In genomic region chr11:6599011-6599681, GRCm38 (mm10) we compare ENCODE assay signal across 7 mouse cellular contexts. TPM values are rescaled to one million over a fixed set of nuclear protein-coding genes. Genes with fewer than 3 reads are reported as not detected.
DNase-seq lines count a peak whose midpoint lies in the region; ATAC-seq lines count a peak whose summit lies in the region.

No protein-coding gene starts in this region.

- H3K27me3 ChIP-seq in embryonic facial prominence, embryonic 10.5 days (replicated peaks; ENCODE audit: low read depth, poor library complexity, severe bottlenecking) = peaks cover 23% of the 10 kb centered on the region
- no peaks in the 10 kb centered on the region for H3K27me3 ChIP-seq in hindbrain, embryonic 16.5 days (replicated peaks; ENCODE audit: control insufficient read depth, insufficient read depth, low read length)
- H3K27me3 ChIP-seq in neural tube, embryonic 12.5 days (replicated peaks) = 0 out of 2 replicates have a peak, but pooled peaks cover 3% of the 10 kb centered on the region

- H3K4me3 ChIP-seq in embryonic facial prominence, embryonic 10.5 days = peak overlapping the region; percentile 39
- peak overlapping the region; percentile 10; the same call in 1 of the 2 replicates for H3K4me3 ChIP-seq in hindbrain, embryonic 16.5 days (ENCODE audit: low read length)
- peak overlapping the region; percentile 14 for H3K4me3 ChIP-seq in neural tube, embryonic 12.5 days

- peak overlapping the region; percentile 61 for H3K27ac ChIP-seq in embryonic facial prominence, embryonic 10.5 days (replicated peaks)
- peak overlapping the region; percentile 67 for H3K27ac ChIP-seq in hindbrain, embryonic 16.5 days (ENCODE audit: low read depth, low read length)
- H3K27ac ChIP-seq in neural tube, embryonic 12.5 days = peak overlapping the region; percentile 74

- no peaks in the 10 kb centered on the region for H3K9me3 ChIP-seq in embryonic facial prominence, embryonic 10.5 days
- no peaks in the 10 kb centered on the region for H3K9me3 ChIP-seq in hindbrain, embryonic 16.5 days (ENCODE audit: control insufficient read depth, low read length)
- no peaks in the 10 kb centered on the region for H3K9me3 ChIP-seq in neural tube, embryonic 12.5 days

- H3K36me3 ChIP-seq in embryonic facial prominence, embryonic 10.5 days (replicated peaks) = peaks cover 55% of the 10 kb centered on the region
- H3K36me3 ChIP-seq in hindbrain, embryonic 16.5 days (ENCODE audit: control insufficient read depth, insufficient read depth, low read length) = peaks cover 28% of the 10 kb centered on the region
- H3K36me3 ChIP-seq in neural tube, embryonic 12.5 days = peaks cover 68% of the 10 kb centered on the region

- whole genome bisulfite sequencing in embryonic facial prominence, embryonic 10.5 days = 17% methylated on average over 27 of the region's 27 CpGs
- WGBS in hindbrain, embryonic 16.5 days = 11% methylated on average over 27 of the region's 27 CpGs
- WGBS in neural tube, embryonic 12.5 days = 17% methylated on average over 26 of the region's 27 CpGs

- H3K9ac ChIP-seq in hindbrain, embryonic 16.5 days (ENCODE audit: low read depth, low read length) = peak overlapping the region; percentile 57
- H3K9ac ChIP-seq in neural tube, embryonic 12.5 days = peak overlapping the region; percentile 51

- peaks cover 62% of the 10 kb centered on the region for H3K4me1 ChIP-seq in embryonic facial prominence, embryonic 10.5 days
- peaks cover 45% of the 10 kb centered on the region for H3K4me1 ChIP-seq in hindbrain, embryonic 16.5 days (ENCODE audit: control insufficient read depth, insufficient read depth, low read depth, low read length)
- H3K4me1 ChIP-seq in neural tube, embryonic 12.5 days = peaks cover 50% of the 10 kb centered on the region

- DNase-seq in left cerebral cortex, adult 8-10 months (ENCODE audit: low spot score in 2 of 2) = peak; percentile 27 to 38
- no peak for DNase-seq in left cerebral cortex, postnatal 25 days (ENCODE audit: low spot score in 2 of 2)
- peak; percentile 58 for DNase-seq in embryonic facial prominence, embryonic 10.5 days (ENCODE audit: low spot score)
- no peak for DNase-seq in yolk sac, embryonic 10.5 days (ENCODE audit: low spot score)
- no peak for DNase-seq in urinary bladder, postnatal 10 days (ENCODE audit: low spot score)

- peak; percentile 11 for ATAC-seq in hindbrain, embryonic 16.5 days
- peak; percentile 56 for ATAC-seq in neural tube, embryonic 12.5 days (ENCODE audit: low FRiP score, low read depth)

- intact Hi-C loops in left cerebral cortex, postnatal 25 days (cut with DNase I) = no loop called here

- peak overlapping the region; percentile 47 for H3K4me2 ChIP-seq in hindbrain, embryonic 16.5 days (ENCODE audit: low read length)
- peak overlapping the region; percentile 54 for H3K4me2 ChIP-seq in neural tube, embryonic 12.5 days (replicated peaks)

RNA-seq across cellular contexts. Expression of gene Nacad, which starts 6.7 kb away (rescaled TPM):
- 10 to 100 TPM; 49.8 to 53.4 (median 50.2) TPM for total RNA-seq in left cerebral cortex, adult 8-10 months (2022)
- 10 to 100 TPM; 42.4 to 46.6 TPM for total RNA-seq in left cerebral cortex, postnatal 25 days (2021)
- polyA plus RNA-seq in embryonic facial prominence, embryonic 10.5 days (2016; fragmentation: Nextera tagmentation; extraction: Ambion mirVana) = 9.8 and 10.5 TPM in 2 replicates
- 72.1 and 81.0 TPM in 2 replicates for polyA plus RNA-seq in hindbrain, embryonic 16.5 days (2015; fragmentation: Nextera tagmentation; extraction: Ambion mirVana)
- 102 and 111 TPM in 2 replicates for polyA plus RNA-seq in neural tube, embryonic 12.5 days (2016; fragmentation: Nextera tagmentation; extraction: Ambion mirVana)

RNA-seq across cellular contexts. Expression of gene Tbrg4, which starts 26.7 kb away (rescaled TPM):
- total RNA-seq in left cerebral cortex, adult 8-10 months (2022) = 10 to 100 TPM; 42.8 to 55.7 (median 46.8) TPM
- 10 to 100 TPM; 47.0 to 49.6 TPM for total RNA-seq in left cerebral cortex, postnatal 25 days (2021)
- polyA plus RNA-seq in embryonic facial prominence, embryonic 10.5 days (2016; fragmentation: Nextera tagmentation; extraction: Ambion mirVana) = 66.9 and 74.2 TPM in 2 replicates
- polyA plus RNA-seq in hindbrain, embryonic 16.5 days (2015; fragmentation: Nextera tagmentation; extraction: Ambion mirVana) = 29.3 and 35.2 TPM in 2 replicates
- polyA plus RNA-seq in neural tube, embryonic 12.5 days (2016; fragmentation: Nextera tagmentation; extraction: Ambion mirVana) = 42.3 and 46.3 TPM in 2 replicates

RNA-seq across cellular contexts. Expression of gene Wap, which starts 39.3 kb away (rescaled TPM):
- not detected for total RNA-seq in left cerebral cortex, adult 8-10 months (2022)
- not detected for total RNA-seq in left cerebral cortex, postnatal 25 days (2021)
- not detected in 2 replicates for polyA plus RNA-seq in embryonic facial prominence, embryonic 10.5 days (2016; fragmentation: Nextera tagmentation; extraction: Ambion mirVana)
- polyA plus RNA-seq in hindbrain, embryonic 16.5 days (2015; fragmentation: Nextera tagmentation; extraction: Ambion mirVana) = not detected in 2 replicates
- polyA plus RNA-seq in neural tube, embryonic 12.5 days (2016; fragmentation: Nextera tagmentation; extraction: Ambion mirVana) = not detected in 2 replicates

RNA-seq across cellular contexts. Expression of gene Ccm2, which starts 52.5 kb away (rescaled TPM):
- total RNA-seq in left cerebral cortex, adult 8-10 months (2022) = 10 to 100 TPM; 60.8 to 79.1 (median 71.2) TPM
- total RNA-seq in left cerebral cortex, postnatal 25 days (2021) = 10 to 100 TPM; 57.6 to 63.5 TPM
- polyA plus RNA-seq in embryonic facial prominence, embryonic 10.5 days (2016; fragmentation: Nextera tagmentation; extraction: Ambion mirVana) = 109 and 114 TPM in 2 replicates
- polyA plus RNA-seq in hindbrain, embryonic 16.5 days (2015; fragmentation: Nextera tagmentation; extraction: Ambion mirVana) = 98.2 and 98.7 TPM in 2 replicates
- 100 and 103 TPM in 2 replicates for polyA plus RNA-seq in neural tube, embryonic 12.5 days (2016; fragmentation: Nextera tagmentation; extraction: Ambion mirVana)

RNA-seq across cellular contexts. Expression of gene Ramp3, which starts 59.2 kb away (rescaled TPM):
- 10 to 100 TPM; 13.4 to 18.5 (median 15.5) TPM for total RNA-seq in left cerebral cortex, adult 8-10 months (2022)
- total RNA-seq in left cerebral cortex, postnatal 25 days (2021) = 10 to 100 TPM; 17.6 to 18.1 TPM
- 5.0 and 5.1 TPM in 2 replicates for polyA plus RNA-seq in embryonic facial prominence, embryonic 10.5 days (2016; fragmentation: Nextera tagmentation; extraction: Ambion mirVana)
- polyA plus RNA-seq in hindbrain, embryonic 16.5 days (2015; fragmentation: Nextera tagmentation; extraction: Ambion mirVana) = 26.6 and 30.6 TPM in 2 replicates
- 13.3 and 15.2 TPM in 2 replicates for polyA plus RNA-seq in neural tube, embryonic 12.5 days (2016; fragmentation: Nextera tagmentation; extraction: Ambion mirVana)

Comparison
In these comparisons a context has a peak if more than half of its experiments do, and no peak if none do; other contexts are left out.
1. DNase-seq: peak in left cerebral cortex, adult 8-10 months (2 of 2) and embryonic facial prominence, embryonic 10.5 days (single experiment); none in left cerebral cortex, postnatal 25 days (0 of 2), yolk sac, embryonic 10.5 days (single experiment) and urinary bladder, postnatal 10 days (single experiment).
2. Peak in every context shown above with its lines, with median percentiles within 50 percentile points of each other: H3K27ac ChIP-seq and H3K4me3 ChIP-seq.